In genomic region chr1:33637827-33638226, GRCm38 (mm10) we compare ENCODE assay signal across 17 mouse cellular contexts. TPM values are rescaled to one million over a fixed set of nuclear protein-coding genes. Genes with fewer than 3 reads are reported as not detected.
DNase-seq lines count a peak whose midpoint lies in the region; TF ChIP-seq lines count a peak whose summit lies in the region.
"Had no signal": no experiment of that assay in that cellular context is flagged by ENCODE, and none has a peak within 500 bp of the region (broad histone marks: within the 10 kb centered on the region; RNA-seq: fewer than 3 reads in every experiment).

No protein-coding gene starts in this region.

- H3K9me3 ChIP-seq in E14TG2a.4 (ENCODE audit: low read length) (no peaks in the 10 kb centered on the region), ES-Bruce4 (replicated peaks; ENCODE audit: control insufficient read depth, insufficient read depth, low read length, poor library complexity, severe bottlenecking) (no peaks in the 10 kb centered on the region)

- no peak for TF ChIP-seq EP300 in ES-Bruce4 (IDR thresholded peaks at IDR 0.05; ENCODE audit: insufficient read depth, low read depth, low read length)

- no peak overlapping the region for H3K9ac ChIP-seq in ES-Bruce4 (ENCODE audit: low read depth, poor library complexity, severe bottlenecking)
- H3K9ac ChIP-seq: embryonic facial prominence, embryonic 12.5 days; heart, embryonic 12.5 days had no signal

- H3K27me3 ChIP-seq in E14TG2a.4 (ENCODE audit: insufficient read depth, low read length): no peaks in the 10 kb centered on the region
- H3K27me3 ChIP-seq in ES-Bruce4 (ENCODE audit: control insufficient read depth, insufficient read depth, low read length, poor library complexity, severe bottlenecking): no peaks in the 10 kb centered on the region
- H3K27me3 ChIP-seq: embryonic facial prominence, embryonic 12.5 days; heart, embryonic 12.5 days had no signal

- TF ChIP-seq POLR2A in ES-Bruce4 (IDR thresholded peaks at IDR 0.05; ENCODE audit: insufficient read depth, low read length): no peak

- H3K4me1 ChIP-seq in E14TG2a.4 (replicated peaks; ENCODE audit: low read depth, low read length): peaks cover 29% of the 10 kb centered on the region
- no peaks in the 10 kb centered on the region for H3K4me1 ChIP-seq in ES-Bruce4 (ENCODE audit: control insufficient read depth, insufficient read depth, low read length)
- H3K4me1 ChIP-seq: embryonic facial prominence, embryonic 12.5 days; heart, embryonic 12.5 days; hindbrain, embryonic 10.5 days had no signal

- H3K27ac ChIP-seq in ES-Bruce4 (ENCODE audit: insufficient read depth, low read length): no peak overlapping the region
- H3K27ac ChIP-seq: embryonic facial prominence, embryonic 12.5 days; heart, adult 2 months; hindbrain, embryonic 10.5 days had no signal

- H3K4me3 ChIP-seq in E14TG2a.4 (replicated peaks; ENCODE audit: low read length) (peak overlapping the region; percentile 68), ES-Bruce4 (ENCODE audit: low read depth, low read length) (peak overlapping the region; percentile 37)
- H3K4me3 ChIP-seq: embryonic facial prominence, embryonic 12.5 days; heart, adult 2 months; heart, embryonic 12.5 days; hindbrain, embryonic 10.5 days had no signal

- TF ChIP-seq CTCF in E14TG2a.4 (conservative IDR thresholded peaks at IDR 0.05; ENCODE audit: low read length): no peak
- no peak for TF ChIP-seq CTCF in ES-Bruce4 (IDR thresholded peaks at IDR 0.05; ENCODE audit: low read depth, low read length)

- peak; percentile 79 for DNase-seq in heart, adult 11 months
- no peak for DNase-seq in heart, adult 9 months (ENCODE audit: low spot score in 2 of 2)
- peak; percentile 54 for DNase-seq in WW6 (ENCODE audit: low read depth, low spot score)
- DNase-seq in adrenal gland, postnatal 4 days (ENCODE audit: low spot score in 2 of 2): no peak
- DNase-seq in cerebellum, postnatal 10 days: no peak
- DNase-seq in lung, postnatal 10 days: no peak
- DNase-seq: adrenal gland, postnatal 14 days; cerebellum, adult 2 months; cerebellum, postnatal 14 days; embryo, embryonic 11 days; gastrocnemius, postnatal 10 days; heart, adult 2 months had no signal

- H3K36me3 ChIP-seq in E14TG2a.4 (ENCODE audit: insufficient read depth, low read length): peaks cover 32% of the 10 kb centered on the region
- no peaks in the 10 kb centered on the region for H3K36me3 ChIP-seq in ES-Bruce4 (ENCODE audit: control insufficient read depth, insufficient read depth, low read length, poor library complexity, severe bottlenecking)

RNA-seq across cellular contexts. Expression of gene Prim2, which starts 31.8 kb away (rescaled TPM):
- 38.4 and 39.3 TPM in 2 replicates for polyA plus RNA-seq in ES-Bruce4 (2011; ENCODE audit: insufficient read depth, insufficient read length, low read depth, missing spikeins)
- 10 to 100 TPM; 14.9 to 18.6 TPM for total RNA-seq in adrenal gland, postnatal 4 days (2021)

Comparison
In these comparisons a context has a peak if more than half of its experiments do, and no peak if none do; other contexts are left out.
1. DNase-seq: peak in heart, adult 11 months (single experiment) and WW6 (single experiment); none in heart, adult 9 months (0 of 2), adrenal gland, postnatal 4 days (0 of 2), cerebellum, postnatal 10 days (0 of 2) and lung, postnatal 10 days (single experiment).